Mouse (Mus musculus) macrophage (primary cell): ENCODE results near the gene Gnb4. TPM values are rescaled to one million over a fixed set of nuclear protein-coding genes. Genes with fewer than 3 reads are reported as not detected.

Experiments
- H3K27ac ChIP-seq: fragments of 350-480 bp; formaldehyde crosslinking; 2 replicates; pipeline ENCODE4 v1.9.0; 2021
- H3K36me3 ChIP-seq: fragments of 350-480 bp; formaldehyde crosslinking; 2 replicates; pipeline ENCODE4 v1.9.0; 2021; ENCODE audit errors: inconsistent target
- H3K4me3 ChIP-seq: fragments of 350-480 bp; formaldehyde crosslinking; 2 replicates; pipeline ENCODE4 v1.9.0; 2021; ENCODE audit errors: inconsistent target
- H3K79me2 ChIP-seq: fragments of 350-480 bp; formaldehyde crosslinking; 2 replicates; pipeline ENCODE4 v1.9.0; 2021; ENCODE audit errors: inconsistent target
- whole genome bisulfite sequencing: methylation state at CpG from one replicate; pipeline ENCODE4 v1.1.7; 2026; ENCODE audit warnings: inconsistent platforms; ENCODE audit not compliant: missing documents; 5-methylcytosine and 5-hydroxymethylcytosine counted together
- polyA plus RNA-seq: library from polyadenylated mRNA; stranded (reverse); fragments of 250-400 nt; gene quantifications from 3 replicates; pipeline ENCODE4 v1.2.4, GENCODE M21; 2018; ENCODE audit warnings: inconsistent platforms

The Gnb4 gene
- polyA plus RNA-seq, 1 experiment from 2014 or later = 2.9 TPM

DNA sequence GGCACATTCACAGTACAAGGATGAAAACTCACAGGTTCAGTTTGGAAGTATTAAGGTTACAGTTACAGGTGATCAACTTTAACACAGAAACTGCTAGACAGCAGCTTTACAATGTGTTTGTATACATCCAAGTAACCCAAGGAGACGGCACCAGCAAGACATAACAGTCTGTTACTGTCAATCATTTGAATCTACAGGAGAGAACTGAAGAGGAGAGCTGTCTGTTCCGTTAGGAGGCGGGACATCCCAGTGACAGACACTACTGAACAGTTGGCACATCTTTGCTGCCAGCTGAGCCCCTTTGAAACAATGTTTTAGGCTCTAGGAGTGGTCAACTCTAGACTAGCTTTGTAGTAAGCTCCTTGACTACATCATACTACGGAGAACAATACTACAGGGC is 32.9 kb downstream of the Gnb4 start:
- no peaks in the 10 kb centered on the region for H3K36me3 ChIP-seq
- 90% methylated on average over 4 of the region's 4 CpGs for WGBS
- H3K4me3 ChIP-seq = no peak overlapping the region
- no peaks in the 10 kb centered on the region for H3K79me2 ChIP-seq
- H3K27ac ChIP-seq = no peak overlapping the region

DNA sequence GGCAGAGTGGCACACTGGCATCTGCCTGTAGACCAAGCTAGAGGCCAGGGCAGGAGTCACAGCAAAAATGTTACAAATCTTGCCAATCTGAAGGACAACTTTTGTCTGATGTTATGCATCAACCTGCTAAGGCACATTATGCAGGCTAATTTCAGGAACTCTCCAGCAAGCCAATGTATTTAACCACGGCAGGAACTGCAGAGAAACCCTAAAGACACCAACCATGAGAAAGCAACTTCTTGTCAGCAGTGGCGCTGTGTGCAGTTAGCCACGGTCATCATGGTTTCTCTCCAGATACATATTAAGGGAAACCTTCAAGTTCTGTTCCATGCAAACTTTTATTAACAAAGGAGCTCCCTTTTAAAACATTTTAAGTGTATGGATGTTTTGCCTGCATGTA is 34.5 kb downstream of the Gnb4 start:
- Histone ChIP-seq H3K36me3 (peaks cover 12% of the 10 kb centered on the region; the same call in 1 of the 2 replicates), H3K79me2 (no peaks in the 10 kb centered on the region), H3K27ac (no peak overlapping the region), H3K4me3 (no peak overlapping the region)
- 40% methylated on average over 3 of the region's 3 CpGs for WGBS

DNA sequence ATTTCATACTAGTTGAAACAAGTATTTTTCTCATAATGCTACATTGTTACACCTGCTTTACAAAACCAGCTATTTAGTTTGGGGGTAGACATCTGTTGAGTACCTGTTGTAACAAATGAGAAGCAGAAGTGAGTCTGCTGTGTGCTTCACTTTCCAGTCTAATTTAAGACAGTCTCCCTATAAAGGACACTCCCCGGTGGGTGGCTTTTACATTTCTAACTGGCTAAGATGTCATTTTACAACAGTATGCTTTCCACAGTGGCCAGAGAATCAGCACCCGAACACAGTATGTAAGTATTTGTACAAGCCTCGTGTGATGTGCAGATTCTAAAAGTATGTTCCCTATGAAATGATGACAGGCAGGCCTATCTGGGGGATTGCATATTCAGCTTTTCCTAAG is 35.6 kb downstream of the Gnb4 start:
- WGBS = 89% methylated on average over 3 of the region's 3 CpGs
- H3K36me3 ChIP-seq = peaks cover 14% of the 10 kb centered on the region; the same call in 1 of the 2 replicates
- no peaks in the 10 kb centered on the region for H3K79me2 ChIP-seq
- no peak overlapping the region for H3K27ac ChIP-seq
- no peak overlapping the region for H3K4me3 ChIP-seq

DNA sequence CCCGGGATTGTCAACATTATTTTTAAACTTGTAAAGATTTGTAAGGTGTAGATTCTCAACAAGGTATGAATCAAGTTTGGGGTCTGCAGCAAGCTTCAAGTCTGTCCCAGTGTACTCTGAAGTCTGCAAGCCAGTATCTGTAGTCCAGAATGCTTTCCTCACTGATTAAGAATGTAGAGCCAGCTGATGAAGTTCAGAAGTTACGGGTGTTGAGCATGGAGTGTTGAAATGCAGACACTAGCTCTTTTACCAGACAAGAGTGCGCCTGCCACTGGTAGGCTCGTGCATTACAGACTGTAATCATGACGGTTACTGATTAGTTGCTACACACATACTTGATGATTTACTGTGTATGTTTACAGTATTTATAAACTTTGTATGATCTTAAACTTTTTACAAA is 37.6 kb downstream of the Gnb4 start:
- 94% methylated on average over 5 of the region's 5 CpGs for WGBS
- no peak overlapping the region for H3K4me3 ChIP-seq
- no peak overlapping the region for H3K27ac ChIP-seq
- H3K79me2 ChIP-seq = no peaks in the 10 kb centered on the region
- H3K36me3 ChIP-seq = peaks cover 26% of the 10 kb centered on the region; the same call in 1 of the 2 replicates

DNA sequence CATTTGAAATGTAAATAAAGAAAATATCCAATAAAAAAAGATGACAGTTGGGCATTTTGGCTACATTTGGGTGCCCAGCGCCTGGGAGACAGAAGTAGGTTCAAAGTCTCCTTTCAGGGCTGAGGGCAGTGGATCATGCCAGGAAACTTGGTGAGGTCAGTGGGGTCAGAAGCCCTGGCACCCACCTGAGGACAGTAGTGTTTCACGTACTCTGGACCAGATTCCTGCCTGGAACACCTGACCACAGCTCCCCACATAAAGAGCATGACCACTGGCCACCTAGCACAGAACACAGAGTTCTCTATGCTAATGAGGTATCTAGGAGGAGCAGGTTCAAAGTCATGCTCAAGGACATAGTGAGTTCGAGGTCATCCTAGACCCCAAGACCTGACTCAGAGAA is 41.2 kb downstream of the Gnb4 start:
- no peak overlapping the region for H3K27ac ChIP-seq
- no peak overlapping the region for H3K4me3 ChIP-seq
- peaks cover 29% of the 10 kb centered on the region; the same call in 1 of the 2 replicates for H3K36me3 ChIP-seq
- no peaks in the 10 kb centered on the region for H3K79me2 ChIP-seq
- 97% methylated on average over 3 of the region's 3 CpGs for WGBS

DNA sequence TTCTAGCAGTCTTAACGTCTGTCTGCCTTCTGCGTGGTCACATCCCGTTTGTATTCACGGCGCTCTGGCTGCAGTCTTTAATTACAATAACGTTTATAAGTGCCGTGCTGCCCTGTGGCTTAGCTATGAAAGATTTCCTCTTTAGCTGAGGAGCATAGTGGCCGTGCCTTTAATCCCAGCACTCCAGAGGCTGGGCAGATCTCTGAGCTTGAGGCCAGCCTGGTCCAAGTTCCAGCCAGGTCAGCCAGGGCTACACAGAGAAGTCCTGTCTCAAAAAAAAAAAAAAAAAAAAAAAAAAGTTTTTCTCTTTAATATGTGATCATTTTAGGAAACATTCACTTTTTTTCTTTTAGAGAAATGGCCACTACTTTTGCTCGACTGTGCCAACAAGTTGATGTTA is 42.5 kb downstream of the Gnb4 start:
- peaks cover 38% of the 10 kb centered on the region; the same call in 1 of the 2 replicates for H3K36me3 ChIP-seq
- no peak overlapping the region for H3K4me3 ChIP-seq
- H3K27ac ChIP-seq = no peak overlapping the region
- no peaks in the 10 kb centered on the region for H3K79me2 ChIP-seq
- 90% methylated on average over 8 of the region's 9 CpGs for WGBS

DNA sequence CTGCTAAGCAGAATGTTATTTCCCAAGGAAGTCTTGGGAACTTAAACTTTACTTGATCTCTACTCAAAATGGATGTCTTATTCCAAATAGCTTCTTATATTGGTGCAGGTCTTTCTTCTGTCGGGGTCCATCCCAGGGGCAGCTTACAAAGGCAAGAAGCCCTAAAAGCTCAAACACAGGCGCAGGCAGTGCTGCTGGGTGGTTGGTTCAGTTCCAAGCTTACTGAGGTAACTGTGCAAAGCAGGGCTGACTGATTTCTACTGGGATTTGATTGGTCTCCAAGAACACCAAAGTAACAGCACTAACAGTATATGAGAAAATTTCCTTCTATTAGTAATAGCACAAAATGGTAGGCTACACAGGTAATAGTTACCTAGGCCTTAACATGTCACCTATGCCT is 43.3 kb downstream of the Gnb4 start:
- H3K4me3 ChIP-seq = no peak overlapping the region
- 84% methylated on average over 2 of the region's 2 CpGs for WGBS
- peaks cover 46% of the 10 kb centered on the region; the same call in 1 of the 2 replicates for H3K36me3 ChIP-seq
- no peaks in the 10 kb centered on the region for H3K79me2 ChIP-seq
- no peak overlapping the region for H3K27ac ChIP-seq

DNA sequence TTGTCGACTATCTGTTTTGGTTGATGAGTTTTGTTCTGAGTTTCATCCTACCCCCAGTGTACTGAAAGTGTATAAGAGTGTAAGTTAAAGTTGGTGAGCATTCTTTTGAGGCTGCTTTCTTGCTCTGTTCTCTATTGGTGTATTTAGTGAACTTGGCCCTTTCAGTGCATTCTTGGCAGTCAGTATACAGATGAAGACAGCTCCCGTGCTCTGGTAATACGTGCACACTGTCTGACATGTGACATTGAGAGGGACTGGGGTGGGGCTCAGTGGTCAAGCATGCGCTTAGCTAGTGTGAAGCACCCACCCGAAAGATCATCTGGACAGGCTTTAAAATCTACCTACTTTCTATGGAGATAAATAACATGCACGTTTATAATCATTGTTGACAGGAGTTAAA is 53.0 kb downstream of the Gnb4 start:
- Histone ChIP-seq H3K36me3 (peaks cover 37% of the 10 kb centered on the region), H3K79me2 (no peaks in the 10 kb centered on the region), H3K27ac (no peak overlapping the region), H3K4me3 (no peak overlapping the region)
- WGBS = 97% methylated on average over 6 of the region's 6 CpGs

DNA sequence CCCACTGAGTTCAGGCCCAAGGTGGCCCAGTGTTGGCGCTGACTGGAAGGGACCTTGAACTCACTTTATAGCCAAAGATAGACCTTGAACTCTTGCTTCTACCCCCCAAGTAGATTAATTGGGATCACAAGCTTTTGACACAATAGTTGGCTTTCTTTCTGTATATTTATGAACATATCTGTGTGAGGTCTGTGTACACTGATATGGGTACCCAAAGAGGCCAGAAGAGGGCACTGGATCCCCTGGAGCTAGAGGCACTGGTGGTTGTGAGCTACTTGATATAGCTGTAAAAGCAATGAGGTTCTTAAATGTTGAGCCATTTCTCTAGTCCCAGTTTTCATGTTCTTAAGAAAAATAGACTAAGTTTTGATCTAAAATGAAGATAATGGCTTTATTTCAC is 63.3 kb downstream of the Gnb4 start:
- 100% methylated on average over 1 of the region's 1 CpGs for WGBS
- Histone ChIP-seq H3K27ac (no peak overlapping the region), H3K4me3 (no peak overlapping the region)

DNA sequence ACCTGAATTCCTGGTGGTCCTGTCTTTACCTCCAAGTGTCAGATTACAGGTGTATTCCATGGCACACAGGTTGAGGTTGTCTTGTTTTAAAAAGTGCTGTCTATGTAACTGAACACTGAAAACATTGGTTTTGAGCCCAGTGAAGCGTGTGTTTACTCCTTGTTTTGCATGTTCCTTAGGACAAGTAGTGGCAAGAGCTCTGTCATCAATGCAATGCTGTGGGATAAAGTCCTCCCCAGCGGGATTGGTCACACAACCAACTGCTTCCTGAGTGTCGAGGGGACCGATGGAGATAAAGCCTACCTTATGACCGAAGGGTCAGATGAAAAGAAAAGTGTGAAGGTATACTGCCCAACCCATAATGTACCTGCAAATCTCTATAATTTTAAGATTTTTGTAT is 78.3 kb downstream of the Gnb4 start:
- 97% methylated on average over 5 of the region's 5 CpGs for WGBS
- Histone ChIP-seq H3K27ac (no peak overlapping the region), H3K4me3 (no peak overlapping the region), H3K79me2 (no peaks in the 10 kb centered on the region), H3K36me3 (peaks cover 17% of the 10 kb centered on the region; the same call in 1 of the 2 replicates)

More for the DNA sequence above, 63.3 kb downstream of the Gnb4 start:
- H3K36me3 ChIP-seq = peaks cover 11% of the 10 kb centered on the region
- no peaks in the 10 kb centered on the region for H3K79me2 ChIP-seq

DNA sequence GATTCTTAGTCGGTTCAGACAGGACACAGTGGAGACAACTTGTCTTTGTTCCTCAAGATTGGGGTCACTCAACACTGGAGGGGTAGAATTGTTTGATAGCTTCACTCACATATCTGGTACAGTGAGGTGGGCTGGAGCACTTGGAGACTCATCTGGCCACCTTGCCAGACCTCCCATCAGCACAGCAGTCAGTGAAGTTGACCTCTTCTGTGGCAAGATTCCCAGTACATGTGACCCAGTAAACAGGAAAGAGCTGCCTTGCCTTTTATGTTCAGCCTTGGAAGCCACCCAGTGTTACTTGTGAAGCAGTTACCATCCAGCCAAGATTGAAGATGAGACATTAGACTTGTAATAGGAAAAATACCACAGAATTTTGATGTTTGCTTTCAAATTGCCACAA is 78.8 kb downstream of the Gnb4 start:
- WGBS = 71% methylated on average over 1 of the region's 1 CpGs
- H3K4me3 ChIP-seq = no peak overlapping the region
- H3K27ac ChIP-seq = no peak overlapping the region
- peaks cover 17% of the 10 kb centered on the region; the same call in 1 of the 2 replicates for H3K36me3 ChIP-seq
- no peaks in the 10 kb centered on the region for H3K79me2 ChIP-seq

DNA sequence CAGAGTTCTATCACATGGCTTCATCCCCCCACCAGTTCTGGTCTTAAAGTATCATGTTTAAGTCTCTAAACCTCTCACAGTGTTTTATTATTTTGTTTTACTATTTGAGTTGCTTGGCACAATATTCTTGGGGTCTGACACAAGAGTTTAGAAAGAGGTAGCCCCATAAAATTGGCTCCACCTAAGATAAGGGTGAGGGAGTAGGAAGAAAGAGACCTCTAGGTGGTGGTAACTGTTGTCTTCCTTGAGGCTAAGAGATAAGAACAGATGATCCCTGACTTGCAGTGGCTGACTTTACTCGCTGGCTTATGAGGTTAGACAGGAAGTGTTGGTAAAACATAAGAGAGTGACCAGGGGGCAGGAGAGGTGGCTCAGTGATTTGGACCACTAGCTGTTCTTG is 80.7 kb downstream of the Gnb4 start:
- H3K36me3 ChIP-seq = peaks cover 17% of the 10 kb centered on the region; the same call in 1 of the 2 replicates
- H3K27ac ChIP-seq = no peak overlapping the region
- H3K79me2 ChIP-seq = no peaks in the 10 kb centered on the region
- H3K4me3 ChIP-seq = no peak overlapping the region
- WGBS = 82% methylated on average over 1 of the region's 1 CpGs

Other genes starting within 250 kb of the Gnb4 start
- 16.9 to 27.5 TPM (median 25.9 TPM) in 3 replicates for gene Pik3ca, start 218.9 kb downstream of the Gnb4 start, polyA plus RNA-seq
- gene Kcnmb3, start 124.4 kb downstream of the Gnb4 start, polyA plus RNA-seq = not detected in 3 replicates
- gene Zfp639, start 106.3 kb downstream of the Gnb4 start, polyA plus RNA-seq = 23.5 to 31.2 TPM (median 26.8 TPM) in 3 replicates
- gene Mfn1, start 87.1 kb downstream of the Gnb4 start, polyA plus RNA-seq = 15.2 to 33.6 TPM (median 24.9 TPM) in 3 replicates
- gene Actl6a, start 89.7 kb upstream of the Gnb4 start, polyA plus RNA-seq = 19.7 to 43.3 TPM (median 26.3 TPM) in 3 replicates
- 66.8 to 118 TPM (median 110 TPM) in 3 replicates for gene Ndufb5, start 120.4 kb upstream of the Gnb4 start, polyA plus RNA-seq
- gene Mrpl47, start 121.0 kb upstream of the Gnb4 start, polyA plus RNA-seq = 9.5 to 15.0 TPM (median 10.7 TPM) in 3 replicates
- not detected in 3 replicates for gene Usp13, start 201.0 kb upstream of the Gnb4 start, polyA plus RNA-seq